Mouse (Mus musculus): ENCODE results near the gene Cmtm5. TPM values are rescaled to one million over a fixed set of nuclear protein-coding genes. Genes with fewer than 3 reads are reported as not detected.
"Not testable (repeated sequence)": the region's sequence is repeated elsewhere in the genome, so short reads cannot be mapped to it uniquely, and the experiment has no call there.

Cmtm5 gene
- polyA plus RNA-seq, 1 experiment: not detected

DNA sequence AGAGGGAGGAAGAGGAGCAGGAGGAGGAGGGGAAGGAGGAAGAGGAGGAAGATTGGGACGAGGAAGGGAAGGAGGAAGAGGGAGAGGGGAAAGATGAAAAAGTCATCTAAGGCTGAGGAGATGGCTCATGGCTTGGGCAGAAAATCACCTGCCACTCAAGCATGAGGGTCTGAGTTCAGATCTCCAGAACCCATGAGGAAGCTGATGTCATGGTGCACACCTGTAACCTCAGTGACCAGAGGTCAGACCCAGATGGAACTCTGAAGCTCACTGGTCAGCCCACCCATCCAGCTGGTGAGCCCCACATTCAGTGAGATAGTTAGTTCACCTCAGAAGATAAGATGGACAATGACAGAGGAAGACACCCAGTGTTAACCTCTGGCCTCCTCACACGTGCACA lies 8.9 kb downstream of the Cmtm5 start:
- no peaks in the 10 kb centered on the region for H3K4me1 ChIP-seq (ENCODE audit: control insufficient read depth, insufficient read depth, low read length)
- TF ChIP-seq POLR2A (IDR thresholded peaks at IDR 0.05; ENCODE audit: borderline replicate concordance, low read depth, low read length) (no peak), CTCF (IDR thresholded peaks at IDR 0.05; ENCODE audit: low read depth, low read length) (no peak)
- H3K4me3 ChIP-seq (ENCODE audit: insufficient read depth, low read length): no peak overlapping the region
- H3K27ac ChIP-seq (ENCODE audit: insufficient read depth, low read depth, low read length): no peak overlapping the region

DNA sequence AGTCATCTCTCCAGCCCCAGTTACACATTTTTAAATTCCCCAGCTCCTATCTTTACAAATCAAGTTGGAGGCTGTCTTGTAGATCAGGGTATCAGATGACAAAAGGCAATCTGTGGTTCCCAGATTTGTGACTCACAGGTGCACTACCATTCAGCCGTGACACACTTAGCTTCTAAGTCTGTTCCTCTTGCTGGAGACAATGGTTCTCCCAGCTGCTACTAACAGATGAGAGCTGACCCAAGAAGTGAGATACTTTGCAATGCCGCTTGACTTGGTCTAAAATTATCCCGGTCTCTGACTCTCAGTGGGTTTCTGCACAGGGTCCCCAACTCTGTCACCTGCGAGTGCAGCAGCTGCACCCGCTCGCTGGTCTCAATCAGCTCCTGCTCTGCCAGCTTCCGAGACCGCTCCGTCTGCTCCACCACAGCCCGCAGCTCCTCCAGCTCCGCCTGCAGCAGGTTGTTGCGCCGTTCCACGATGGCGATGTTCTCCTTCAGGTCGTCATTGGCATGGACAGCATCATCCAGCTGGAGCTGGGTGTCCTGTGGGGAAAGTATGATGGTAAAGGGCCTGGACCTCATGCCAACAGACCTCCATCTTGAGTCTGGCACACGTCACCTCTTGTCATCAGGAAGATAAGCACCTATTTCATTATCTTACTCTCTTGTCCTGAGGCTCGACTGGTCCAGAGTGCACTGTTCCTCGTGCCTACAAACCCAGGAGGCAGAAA lies 10.1 kb downstream of the Cmtm5 start:
- no peak for TF ChIP-seq POLR2A (IDR thresholded peaks at IDR 0.05; ENCODE audit: borderline replicate concordance, low read depth, low read length)
- TF ChIP-seq CTCF (IDR thresholded peaks at IDR 0.05; ENCODE audit: low read depth, low read length): no peak
- Histone ChIP-seq H3K4me1 (ENCODE audit: control insufficient read depth, insufficient read depth, low read length) (no peaks in the 10 kb centered on the region), H3K4me3 (ENCODE audit: insufficient read depth, low read length) (no peak overlapping the region), H3K27ac (ENCODE audit: insufficient read depth, low read depth, low read length) (no peak overlapping the region)

DNA sequence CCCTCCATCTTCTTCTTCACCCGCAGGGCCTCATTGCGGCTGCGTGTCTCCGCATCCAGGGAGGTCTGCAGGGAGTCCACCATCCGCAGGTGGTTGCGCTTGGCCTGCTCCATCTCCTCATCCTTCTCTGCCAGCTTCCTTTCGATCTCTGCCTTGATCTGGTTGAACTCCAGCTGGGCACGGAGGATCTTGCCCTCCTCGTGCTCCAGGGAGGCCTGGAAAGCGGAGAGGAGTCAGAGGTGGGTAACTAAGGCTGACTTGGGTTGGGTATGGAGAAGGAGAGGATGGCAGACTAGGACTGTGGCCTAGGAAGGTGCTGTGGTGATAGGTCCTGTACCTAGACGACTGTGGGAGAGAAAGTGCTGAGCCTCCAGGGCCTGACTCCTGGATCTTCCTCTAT lies 10.9 kb downstream of the Cmtm5 start:
- H3K4me3 ChIP-seq (ENCODE audit: insufficient read depth, low read length); H3K27ac ChIP-seq (ENCODE audit: insufficient read depth, low read depth, low read length); H3K4me1 ChIP-seq (ENCODE audit: control insufficient read depth, insufficient read depth, low read length): not testable (repeated sequence)

DNA sequence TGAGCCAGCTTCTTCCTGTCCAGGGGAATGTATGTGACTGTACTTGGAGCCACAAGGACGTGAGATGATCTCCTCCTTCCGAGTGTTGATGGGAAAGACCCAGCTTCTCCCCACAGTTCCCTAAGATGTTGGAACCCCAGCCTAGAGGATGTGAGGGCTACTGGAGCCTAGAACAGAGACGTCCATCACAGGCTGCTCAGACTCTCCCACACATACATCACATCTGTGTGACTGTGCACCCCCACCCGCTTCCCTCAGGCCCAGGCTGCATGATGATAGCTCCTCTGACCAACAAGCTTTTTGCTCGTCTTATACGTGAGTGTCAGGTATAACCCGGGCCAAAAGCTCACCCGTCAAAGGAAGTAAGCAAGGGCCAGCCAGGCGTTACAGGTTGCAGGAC lies 12.7 kb downstream of the Cmtm5 start:
- no peak for TF ChIP-seq CTCF (IDR thresholded peaks at IDR 0.05; ENCODE audit: low read depth, low read length)
- no peak for TF ChIP-seq POLR2A (IDR thresholded peaks at IDR 0.05; ENCODE audit: borderline replicate concordance, low read depth, low read length)
- Histone ChIP-seq H3K4me1 (ENCODE audit: control insufficient read depth, insufficient read depth, low read length) (no peaks in the 10 kb centered on the region), H3K4me3 (ENCODE audit: insufficient read depth, low read length) (no peak overlapping the region), H3K27ac (ENCODE audit: insufficient read depth, low read depth, low read length) (no peak overlapping the region)

DNA sequence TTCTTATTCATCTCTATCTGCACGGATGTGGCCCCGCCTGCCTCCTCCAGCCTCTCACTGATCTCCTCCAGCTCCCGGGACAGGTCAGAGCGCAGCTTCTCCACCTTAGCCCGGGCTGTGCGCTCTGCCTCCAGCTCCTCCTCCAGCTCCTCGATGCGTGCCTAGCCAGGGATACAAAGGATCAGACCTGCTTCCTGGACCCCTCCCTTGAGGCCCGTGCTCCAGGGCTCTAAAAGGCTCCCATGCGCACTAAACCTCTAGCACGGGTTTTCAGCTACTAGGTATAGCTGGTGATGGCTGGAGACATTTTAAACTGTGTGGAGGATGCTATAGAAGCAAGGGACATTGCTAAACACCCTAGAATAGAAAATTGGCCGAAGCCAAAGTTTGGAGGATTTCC lies 14.4 kb downstream of the Cmtm5 start:
- TF ChIP-seq CTCF (IDR thresholded peaks at IDR 0.05; ENCODE audit: low read depth, low read length) (no peak), POLR2A (IDR thresholded peaks at IDR 0.05; ENCODE audit: borderline replicate concordance, low read depth, low read length) (no peak)
- Histone ChIP-seq H3K4me1 (ENCODE audit: control insufficient read depth, insufficient read depth, low read length) (no peaks in the 10 kb centered on the region), H3K4me3 (ENCODE audit: insufficient read depth, low read length) (no peak overlapping the region), H3K27ac (ENCODE audit: insufficient read depth, low read depth, low read length) (no peak overlapping the region)

DNA sequence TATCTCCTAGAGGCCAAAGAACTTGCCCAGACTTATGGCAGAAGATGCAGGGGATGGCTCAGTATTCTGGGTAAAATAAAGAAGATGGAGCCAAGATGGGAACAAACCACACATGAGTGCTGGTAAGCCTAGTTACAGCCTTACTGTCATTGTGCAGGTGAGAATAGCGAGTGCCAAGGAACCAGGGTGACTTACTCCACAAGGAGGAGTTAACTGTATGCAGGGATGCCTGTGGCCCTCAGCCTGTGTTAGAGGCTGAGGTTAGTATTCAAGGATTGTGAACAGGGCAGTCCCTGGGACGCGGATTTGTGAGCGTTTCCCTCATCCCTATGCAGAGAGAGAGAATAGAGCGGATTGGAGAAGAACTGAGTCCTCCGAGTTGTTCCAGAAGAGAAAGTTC lies 15.5 kb downstream of the Cmtm5 start:
- H3K27ac ChIP-seq (ENCODE audit: insufficient read depth, low read depth, low read length): no peak overlapping the region
- TF ChIP-seq POLR2A (IDR thresholded peaks at IDR 0.05; ENCODE audit: borderline replicate concordance, low read depth, low read length) (no peak), CTCF (IDR thresholded peaks at IDR 0.05; ENCODE audit: low read depth, low read length) (no peak)

DNA sequence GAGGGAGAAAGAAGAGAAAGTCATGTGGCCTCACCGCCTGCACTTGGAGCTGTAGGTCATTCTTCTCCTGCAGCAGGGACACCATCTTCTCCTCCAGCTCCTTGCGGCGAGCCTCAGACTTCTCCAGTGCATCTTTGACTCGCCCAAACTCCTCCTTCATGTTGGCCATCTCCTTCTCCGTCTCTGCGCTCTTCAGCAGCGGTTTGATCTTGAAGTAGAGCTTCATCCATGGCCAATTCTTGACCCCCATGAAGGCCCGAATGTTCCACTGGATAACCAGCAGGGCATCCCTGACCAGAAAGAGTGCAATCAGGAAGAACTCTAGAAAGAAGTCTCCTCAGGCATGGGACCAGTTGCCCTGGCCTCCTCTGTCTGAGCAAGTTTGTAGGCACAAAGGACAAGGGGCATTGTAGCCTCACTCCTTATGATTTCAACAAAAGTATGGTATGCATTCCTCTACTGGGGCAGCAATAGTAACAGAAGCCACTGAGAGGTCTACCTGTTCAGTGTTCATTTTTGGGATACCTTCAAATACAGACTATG lies 17.7 kb downstream of the Cmtm5 start:
- TF ChIP-seq POLR2A (IDR thresholded peaks at IDR 0.05; ENCODE audit: borderline replicate concordance, low read depth, low read length) (no peak), CTCF (IDR thresholded peaks at IDR 0.05; ENCODE audit: low read depth, low read length) (no peak)

More for the DNA sequence above, 15.5 kb downstream of the Cmtm5 start:
- H3K4me3 ChIP-seq (ENCODE audit: insufficient read depth, low read length): no peak overlapping the region
- no peaks in the 10 kb centered on the region for H3K4me1 ChIP-seq (ENCODE audit: control insufficient read depth, insufficient read depth, low read length)

DNA sequence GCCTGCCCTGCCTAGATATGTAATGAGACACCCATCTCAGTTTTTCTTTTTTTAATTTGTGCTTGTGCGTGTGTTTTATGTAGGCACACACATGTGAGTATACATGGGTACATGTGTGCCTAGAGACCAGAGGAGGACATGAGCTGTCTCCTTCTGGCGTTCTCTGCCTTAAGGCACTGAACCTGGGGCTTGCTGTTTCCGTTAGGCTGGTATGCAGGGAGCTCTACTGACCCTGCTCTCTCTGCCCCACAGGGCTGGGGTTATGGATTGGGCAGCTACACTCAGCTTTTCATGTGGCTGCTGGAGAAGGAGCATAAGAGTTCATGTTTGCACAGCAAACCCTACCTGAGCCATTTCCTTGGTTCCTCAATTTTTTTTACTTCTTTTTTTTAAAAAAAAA lies 18.4 kb downstream of the Cmtm5 start:
- H3K4me3 ChIP-seq (ENCODE audit: insufficient read depth, low read length): no peak overlapping the region
- H3K27ac ChIP-seq (ENCODE audit: insufficient read depth, low read depth, low read length): no peak overlapping the region
- TF ChIP-seq CTCF (IDR thresholded peaks at IDR 0.05; ENCODE audit: low read depth, low read length) (no peak), POLR2A (IDR thresholded peaks at IDR 0.05; ENCODE audit: borderline replicate concordance, low read depth, low read length) (no peak)
- no peaks in the 10 kb centered on the region for H3K4me1 ChIP-seq (ENCODE audit: control insufficient read depth, insufficient read depth, low read length)

More for the DNA sequence above, 17.7 kb downstream of the Cmtm5 start:
- H3K27ac ChIP-seq (ENCODE audit: insufficient read depth, low read depth, low read length): no peak overlapping the region
- H3K4me3 ChIP-seq (ENCODE audit: insufficient read depth, low read length): no peak overlapping the region
- H3K4me1 ChIP-seq (ENCODE audit: control insufficient read depth, insufficient read depth, low read length): no peaks in the 10 kb centered on the region

DNA sequence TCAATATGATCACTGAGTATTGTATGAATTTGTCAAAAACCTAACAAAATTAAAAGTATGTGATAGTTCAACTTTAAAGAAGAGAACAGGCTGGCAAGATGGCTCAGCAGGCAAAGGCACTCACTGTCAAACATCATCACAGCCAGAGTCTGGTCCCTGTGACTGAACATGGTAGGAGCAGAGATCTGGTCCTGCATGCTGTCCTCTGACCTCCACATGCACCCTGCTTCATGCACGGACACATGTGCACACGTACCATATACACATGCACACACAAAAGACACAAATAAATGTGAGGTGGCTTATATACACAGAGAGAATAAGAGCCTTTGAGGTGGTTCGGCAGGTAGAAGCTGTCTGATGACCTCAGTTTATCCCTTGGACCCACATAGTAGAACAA lies 19.4 kb downstream of the Cmtm5 start:
- H3K4me3 ChIP-seq (ENCODE audit: insufficient read depth, low read length): no peak overlapping the region
- no peak overlapping the region for H3K27ac ChIP-seq (ENCODE audit: insufficient read depth, low read depth, low read length)
- H3K4me1 ChIP-seq (ENCODE audit: control insufficient read depth, insufficient read depth, low read length): no peaks in the 10 kb centered on the region; the same call in 1 of the 2 replicates
- TF ChIP-seq POLR2A (IDR thresholded peaks at IDR 0.05; ENCODE audit: borderline replicate concordance, low read depth, low read length): no peak
- no peak for TF ChIP-seq CTCF (IDR thresholded peaks at IDR 0.05; ENCODE audit: low read depth, low read length)

DNA sequence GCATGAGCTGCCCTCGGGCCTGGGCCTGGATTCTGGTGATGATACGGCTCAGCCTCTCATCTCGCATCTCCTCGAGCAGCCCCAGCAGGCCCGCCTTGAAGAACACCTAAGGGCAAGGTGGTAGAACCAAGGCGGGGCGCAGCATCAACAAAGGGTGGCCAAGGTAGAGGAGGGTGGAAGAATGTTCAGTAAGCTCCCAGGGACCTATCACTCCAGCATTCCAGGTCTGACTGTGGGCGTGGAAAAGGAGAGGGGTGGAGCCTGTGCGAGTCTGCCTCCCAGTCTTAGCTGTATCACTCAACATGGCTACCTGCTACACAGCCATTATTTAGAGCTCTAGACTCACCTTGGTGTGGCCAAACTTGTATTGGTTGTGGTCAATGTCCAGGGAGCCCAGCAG lies 20.5 kb downstream of the Cmtm5 start:
- H3K4me3 ChIP-seq (ENCODE audit: insufficient read depth, low read length): no peak overlapping the region
- no peak overlapping the region for H3K27ac ChIP-seq (ENCODE audit: insufficient read depth, low read depth, low read length)
- no peak for TF ChIP-seq CTCF (IDR thresholded peaks at IDR 0.05; ENCODE audit: low read depth, low read length)
- no peak for TF ChIP-seq POLR2A (IDR thresholded peaks at IDR 0.05; ENCODE audit: borderline replicate concordance, low read depth, low read length)
- H3K4me1 ChIP-seq (ENCODE audit: control insufficient read depth, insufficient read depth, low read length): no peaks in the 10 kb centered on the region; the same call in none of the 2 replicates

Data from bone marrow macrophage, adult 2 months (primary cell).